In genomic region chr11:80173963-80174670, GRCm38 (mm10) we compare ENCODE assay signal across 29 mouse cellular contexts. TPM values are rescaled to one million over a fixed set of nuclear protein-coding genes. Genes with fewer than 3 reads are reported as not detected.
DNase-seq lines count a peak whose midpoint lies in the region; ATAC-seq and TF ChIP-seq lines count a peak whose summit lies in the region.
"Had no signal": no experiment of that assay in that cellular context is flagged by ENCODE, and none has a peak within 500 bp of the region (broad histone marks: within the 10 kb centered on the region; RNA-seq: fewer than 3 reads in every experiment).

No protein-coding gene starts in this region.

- ATAC-seq in intestine, embryonic 15.5 days = peak; percentile 39
- ATAC-seq: forebrain, embryonic 14.5 days; midbrain, embryonic 15.5 days had no signal

- H3K79me2 ChIP-seq in MEL (ENCODE audit: control insufficient read depth, insufficient read depth, low read length, poor library complexity) = no peaks in the 10 kb centered on the region

- peak; percentile 91 for DNase-seq in heart, adult 11 months
- no peak for DNase-seq in heart, postnatal 10 days
- no peak for DNase-seq in MEL (ENCODE audit: low read depth, low spot score)
- DNase-seq in B cell, adult 2 months = no peak
- DNase-seq in Muller cell, postnatal 12 days (ENCODE audit: inconsistent ontology term) = no peak
- no peak for DNase-seq in lung, adult 18-20 months
- DNase-seq: adrenal gland, adult 8-10 months; cerebellum, adult 11 months; cerebellum, adult 9-10 months; cerebellum, postnatal 36 days; gastrocnemius, postnatal 36 days; heart, adult 2 months; kidney, postnatal 25 days; lung, adult 2 months; lung, postnatal 10 days; right cerebral cortex, adult 18-20 months; right cerebral cortex, postnatal 4 days; thymus, adult 2 months; thymus, postnatal 36 days had no signal

- H3K4me2 ChIP-seq in intestine, embryonic 15.5 days (replicated peaks) = no peak overlapping the region
- H3K4me2 ChIP-seq: heart, embryonic 12.5 days; hindbrain, embryonic 15.5 days; limb, embryonic 13.5 days; midbrain, embryonic 15.5 days had no signal

- no peak for TF ChIP-seq RAD21 in MEL (IDR thresholded peaks at IDR 0.05; ENCODE audit: low read depth, low read length)

- intact Hi-C loops in heart, postnatal 10 days (cut with DNase I) = no loop called here

- peak overlapping the region; percentile 25 for H3K9ac ChIP-seq in MEL (ENCODE audit: control insufficient read depth, low read depth, low read length, poor library complexity, severe bottlenecking)
- no peak overlapping the region for H3K9ac ChIP-seq in intestine, embryonic 15.5 days
- H3K9ac ChIP-seq: heart, embryonic 12.5 days; hindbrain, embryonic 15.5 days; limb, embryonic 13.5 days; midbrain, embryonic 15.5 days had no signal

- H3K4me3 ChIP-seq in E14TG2a.4 (replicated peaks; ENCODE audit: low read length) (peak overlapping the region; percentile 41), MEL (ENCODE audit: control insufficient read depth in 1 of 2, insufficient read depth in 1 of 2, low read depth in 2 of 2, low read length in 2 of 2) (peak overlapping the region; percentile 14 to 23; a peak in 1 of 4 replicates)
- H3K4me3 ChIP-seq in intestine, embryonic 15.5 days (replicated peaks) = no peak overlapping the region
- H3K4me3 ChIP-seq: heart, adult 2 months; heart, embryonic 12.5 days; hindbrain, embryonic 15.5 days; left cerebral cortex, adult 2 months; limb, embryonic 13.5 days; midbrain, embryonic 10.5 days; midbrain, embryonic 15.5 days had no signal

- H3K27me3 ChIP-seq in E14TG2a.4 (ENCODE audit: insufficient read depth, low read length) (no peaks in the 10 kb centered on the region), MEL (ENCODE audit: control insufficient read depth in 1 of 2, insufficient read depth in 2 of 2, low read length in 2 of 2) (no peaks in the 10 kb centered on the region)
- no peaks in the 10 kb centered on the region for H3K27me3 ChIP-seq in intestine, embryonic 15.5 days (replicated peaks)
- H3K27me3 ChIP-seq: heart, embryonic 12.5 days; hindbrain, embryonic 15.5 days; limb, embryonic 13.5 days; midbrain, embryonic 15.5 days had no signal

- TF ChIP-seq EP300 in MEL (IDR thresholded peaks at IDR 0.05; ENCODE audit: low read depth in 1 of 2, low read length in 2 of 2) = no peak

- WGBS in intestine, embryonic 15.5 days = 75% methylated on average over 11 of the region's 11 CpGs

- TF ChIP-seq POLR2A in MEL (IDR thresholded peaks at IDR 0.05; ENCODE audit: control insufficient read depth in 1 of 2, insufficient read depth in 1 of 2, low read depth in 1 of 2, low read length in 2 of 2, poor library complexity in 1 of 2) = no peak

- H3K27ac ChIP-seq in MEL (ENCODE audit: control insufficient read depth, low read depth, low read length) = no peak overlapping the region
- H3K27ac ChIP-seq in intestine, embryonic 15.5 days = no peak overlapping the region
- H3K27ac ChIP-seq: heart, adult 2 months; hindbrain, embryonic 15.5 days; left cerebral cortex, adult 2 months; limb, embryonic 13.5 days; midbrain, embryonic 10.5 days; midbrain, embryonic 15.5 days had no signal

- H3K36me3 ChIP-seq in E14TG2a.4 (ENCODE audit: insufficient read depth, low read length) = peaks cover 33% of the 10 kb centered on the region
- no peaks in the 10 kb centered on the region for H3K36me3 ChIP-seq in MEL (ENCODE audit: control insufficient read depth in 1 of 2, insufficient read depth in 2 of 2, low read length in 2 of 2)
- H3K36me3 ChIP-seq in intestine, embryonic 15.5 days = no peaks in the 10 kb centered on the region
- H3K36me3 ChIP-seq: heart, embryonic 12.5 days; hindbrain, embryonic 15.5 days; limb, embryonic 13.5 days; midbrain, embryonic 10.5 days; midbrain, embryonic 15.5 days had no signal

- no peak for TF ChIP-seq CTCF in E14TG2a.4 (conservative IDR thresholded peaks at IDR 0.05; ENCODE audit: low read length)
- no peak for TF ChIP-seq CTCF in MEL (IDR thresholded peaks at IDR 0.05 in 2 of 3, conservative IDR thresholded peaks at IDR 0.05 in 1 of 3; ENCODE audit: control insufficient read depth in 1 of 3, insufficient read depth in 1 of 3, low read depth in 2 of 3, low read length in 3 of 3, poor library complexity in 1 of 3, severe bottlenecking in 1 of 3)

- H3K9me3 ChIP-seq in E14TG2a.4 (ENCODE audit: low read length) (no peaks in the 10 kb centered on the region), MEL (replicated peaks; ENCODE audit: insufficient read depth, low read length) (no peaks in the 10 kb centered on the region)
- H3K9me3 ChIP-seq in intestine, embryonic 15.5 days = no peaks in the 10 kb centered on the region
- H3K9me3 ChIP-seq: heart, embryonic 12.5 days; hindbrain, embryonic 15.5 days; limb, embryonic 13.5 days; midbrain, embryonic 10.5 days; midbrain, embryonic 15.5 days had no signal

- peaks cover 93% of the 10 kb centered on the region for H3K4me1 ChIP-seq in E14TG2a.4 (replicated peaks; ENCODE audit: low read depth, low read length)
- peaks cover 0 to 8% of the 10 kb centered on the region in 2 experiments; a peak in 2 of 4 replicates for H3K4me1 ChIP-seq in MEL (ENCODE audit: control insufficient read depth in 1 of 2, insufficient read depth in 2 of 2, low read length in 2 of 2)
- no peaks in the 10 kb centered on the region for H3K4me1 ChIP-seq in intestine, embryonic 15.5 days (replicated peaks)
- H3K4me1 ChIP-seq: hindbrain, embryonic 15.5 days; limb, embryonic 13.5 days; midbrain, embryonic 10.5 days; midbrain, embryonic 15.5 days had no signal

TF ChIP-seq in MEL, 35 proteins besides CTCF, POLR2A, EP300 and RAD21:
- TF ChIP-seq MYC (IDR thresholded peaks at IDR 0.05; ENCODE audit: low read depth, low read length) (no peak), MAZ (IDR thresholded peaks at IDR 0.05; ENCODE audit: low read depth, low read length) (no peak)

RNA-seq across cellular contexts. Expression of gene Rnf135, which starts 9.5 kb away (rescaled TPM):
- total RNA-seq in heart, postnatal 10 days (2021) = 10 to 100 TPM in 1 of 2 experiments, 1 to 10 TPM in 1; 7.7 to 10.4 TPM
- 4.1 and 5.2 TPM in 2 replicates for total RNA-seq in MEL (2012; rRNA removed)
- 1 to 10 TPM in 1 of 2 experiments, not detected in 1; 8.0 TPM for polyA plus RNA-seq in MEL (2012; ENCODE audit: insufficient read depth in 1 of 2, insufficient read length in 2 of 2, low read depth in 1 of 2, low replicate concordance in 2 of 2, missing spikeins in 1 of 2)
- 10.1 and 10.8 TPM in 2 replicates for polyA plus RNA-seq in intestine, embryonic 15.5 days (2015; fragmentation: Nextera tagmentation; extraction: Ambion mirVana)

RNA-seq across cellular contexts. Expression of gene Adap2, which starts 20.2 kb away (rescaled TPM):
- total RNA-seq in heart, postnatal 10 days (2021) = 10 to 100 TPM in 1 of 2 experiments, 1 to 10 TPM in 1; 8.8 to 18.4 TPM
- not detected in 2 replicates for total RNA-seq in MEL (2012; rRNA removed)
- not detected for polyA plus RNA-seq in MEL (2012; ENCODE audit: insufficient read depth in 1 of 2, insufficient read length in 2 of 2, low read depth in 1 of 2, low replicate concordance in 2 of 2, missing spikeins in 1 of 2)
- polyA plus RNA-seq in intestine, embryonic 15.5 days (2015; fragmentation: Nextera tagmentation; extraction: Ambion mirVana) = 3.6 and 4.2 TPM in 2 replicates
- total RNA-seq: hematopoietic stem cell, adult 5-6 weeks had no signal

RNA-seq across cellular contexts. Expression of gene Tefm, which starts 32.1 kb away (rescaled TPM):
- 10 to 100 TPM; 22.6 to 23.7 TPM for total RNA-seq in heart, postnatal 10 days (2021)
- 30.0 and 33.9 TPM in 2 replicates for total RNA-seq in MEL (2012; rRNA removed)
- 10 to 100 TPM in 1 of 2 experiments, not detected in 1; 23.6 TPM for polyA plus RNA-seq in MEL (2012; ENCODE audit: insufficient read depth in 1 of 2, insufficient read length in 2 of 2, low read depth in 1 of 2, low replicate concordance in 2 of 2, missing spikeins in 1 of 2)
- polyA plus RNA-seq in intestine, embryonic 15.5 days (2015; fragmentation: Nextera tagmentation; extraction: Ambion mirVana) = 30.9 and 33.8 TPM in 2 replicates

RNA-seq across cellular contexts. Expression of gene Rhot1, which starts 34.7 kb away (rescaled TPM):
- 10 to 100 TPM; 67.4 to 72.5 TPM for total RNA-seq in heart, postnatal 10 days (2021)
- total RNA-seq in MEL (2012; rRNA removed) = 39.8 and 43.7 TPM in 2 replicates
- polyA plus RNA-seq in MEL (2012; ENCODE audit: insufficient read depth in 1 of 2, insufficient read length in 2 of 2, low read depth in 1 of 2, low replicate concordance in 2 of 2, missing spikeins in 1 of 2) = 100 to 1,000 TPM in 1 of 2 experiments, 10 to 100 TPM in 1; 44.3 to 919 TPM
- polyA plus RNA-seq in intestine, embryonic 15.5 days (2015; fragmentation: Nextera tagmentation; extraction: Ambion mirVana) = 43.2 and 46.6 TPM in 2 replicates
